ENCODE assay signal across 22 mouse cellular contexts in the genomic region with DNA sequence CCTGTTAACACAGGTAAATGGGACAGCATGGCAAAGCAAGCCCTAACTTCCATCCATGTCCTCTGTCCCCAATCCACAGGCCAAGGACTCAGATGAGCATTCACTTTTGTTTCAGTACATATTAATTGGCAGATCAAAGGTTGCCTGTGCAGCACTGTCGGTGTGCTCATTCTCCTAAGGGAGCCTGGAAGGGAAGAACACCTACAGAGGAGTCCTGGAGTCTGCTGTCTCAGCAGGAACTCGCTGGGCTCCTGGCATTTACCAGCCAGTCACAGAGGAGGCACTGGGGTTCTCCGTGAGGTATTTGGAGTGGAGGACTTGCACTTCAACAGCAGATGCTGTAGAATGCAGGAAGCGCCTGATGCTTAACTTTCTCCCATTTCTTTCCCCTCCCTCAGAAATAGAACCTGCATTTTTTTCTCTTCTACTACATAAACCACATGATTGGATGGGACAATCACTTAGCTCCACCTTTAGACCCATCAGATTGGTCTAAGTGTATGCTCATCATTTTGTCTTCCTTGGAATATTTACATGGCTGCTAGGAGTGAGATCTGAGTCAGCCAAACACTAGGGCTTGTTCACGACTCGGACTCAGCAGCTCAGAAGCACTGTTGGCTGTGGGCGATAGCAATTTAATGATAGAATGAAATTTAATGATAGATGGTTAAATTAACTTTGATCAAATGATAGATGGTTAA.
A peak's percentile ranks its signal among the peaks of the same experiment; 100 is the strongest.
DNase-seq lines count a peak whose midpoint lies in the region; ATAC-seq and TF ChIP-seq lines count a peak whose summit lies in the region.
"Had no signal": no experiment of that assay in that cellular context is flagged by ENCODE, and none has a peak within 500 bp of the region (broad histone marks: within the 10 kb centered on the region; RNA-seq: fewer than 3 reads in every experiment).

No protein-coding gene starts in this region.

- DNase-seq in cerebellum, adult 2 months: no peak
- peak; percentile 2 for DNase-seq in kidney, adult 11 months
- no peak for DNase-seq in right cerebral cortex, postnatal 25 days
- no peak for DNase-seq in heart, postnatal 10 days
- DNase-seq: adrenal gland, postnatal 25 days; cerebellum, adult 11-12 months; gastrocnemius, postnatal 10 days; heart, postnatal 14 days; layer of hippocampus, postnatal 36 days; lung, adult 2 months; lung, postnatal 14 days; spleen, adult 18-20 months had no signal

- peak overlapping the region; percentile 49 for H3K27ac ChIP-seq in cerebellum, adult 2 months (ENCODE audit: insufficient read depth, low read length)
- no peak overlapping the region for H3K27ac ChIP-seq in kidney, embryonic 14.5 days (ENCODE audit: low read depth, low read length)
- H3K27ac ChIP-seq: embryonic facial prominence, embryonic 15.5 days; limb, embryonic 13.5 days; liver, embryonic 12.5 days; midbrain, embryonic 13.5 days had no signal

- no peak for ATAC-seq in cerebellum, adult (ENCODE audit: insufficient number of reproducible peaks, low FRiP score, low TSS enrichment)
- ATAC-seq in kidney, embryonic 14.5 days (ENCODE audit: low FRiP score, low TSS enrichment): no peak
- ATAC-seq in megakaryocyte, adult 5-6 weeks (ENCODE audit: poor library complexity, severe bottlenecking): no peak
- ATAC-seq: forebrain, embryonic 14.5 days; liver, embryonic 12.5 days had no signal

- no peak for TF ChIP-seq CTCF in cerebellum, adult 2 months (IDR thresholded peaks at IDR 0.05; ENCODE audit: borderline replicate concordance, insufficient read depth, low read depth, low read length)

- TF ChIP-seq POLR2A in cerebellum, adult 2 months (IDR thresholded peaks at IDR 0.05; ENCODE audit: borderline replicate concordance, insufficient read depth, low read length): no peak

- no peaks in the 10 kb centered on the region for H3K27me3 ChIP-seq in cerebellum, adult 2 months (ENCODE audit: control insufficient read depth, insufficient read depth, low read length)
- H3K27me3 ChIP-seq in kidney, embryonic 14.5 days (ENCODE audit: control insufficient read depth, insufficient read depth, low read length): no peaks in the 10 kb centered on the region
- no peaks in the 10 kb centered on the region for H3K27me3 ChIP-seq in megakaryocyte, embryonic 14.5 days (replicated peaks)
- H3K27me3 ChIP-seq: embryonic facial prominence, embryonic 15.5 days; heart, embryonic 12.5 days; limb, embryonic 13.5 days; liver, embryonic 12.5 days; midbrain, embryonic 13.5 days had no signal

- H3K9ac ChIP-seq in kidney, embryonic 14.5 days (ENCODE audit: low read depth, low read length): no peak overlapping the region
- H3K9ac ChIP-seq: embryonic facial prominence, embryonic 15.5 days; heart, embryonic 12.5 days; limb, embryonic 13.5 days; liver, embryonic 12.5 days; midbrain, embryonic 13.5 days had no signal

- H3K4me1 ChIP-seq in cerebellum, adult 2 months (ENCODE audit: control insufficient read depth, insufficient read depth, low read length): peaks cover 65% of the 10 kb centered on the region
- H3K4me1 ChIP-seq in kidney, embryonic 14.5 days (ENCODE audit: control insufficient read depth, insufficient read depth, low read length): 0 out of 2 replicates have a peak, but pooled peaks cover 3% of the 10 kb centered on the region
- H3K4me1 ChIP-seq in megakaryocyte, embryonic 14.5 days: no peaks in the 10 kb centered on the region
- H3K4me1 ChIP-seq: embryonic facial prominence, embryonic 15.5 days; heart, embryonic 12.5 days; limb, embryonic 13.5 days; liver, embryonic 12.5 days had no signal

- intact Hi-C loops in heart, postnatal 10 days (cut with DNase I): no loop called here

- WGBS in cerebellum, adult 2 months: 51% methylated on average over 7 of the region's 7 CpGs
- 83% methylated on average over 7 of the region's 7 CpGs for WGBS in kidney, embryonic 14.5 days

- no peaks in the 10 kb centered on the region for H3K36me3 ChIP-seq in kidney, embryonic 14.5 days (ENCODE audit: control insufficient read depth, insufficient read depth, low read length)
- no peaks in the 10 kb centered on the region for H3K36me3 ChIP-seq in megakaryocyte, embryonic 14.5 days (replicated peaks; ENCODE audit: low read length)
- H3K36me3 ChIP-seq: embryonic facial prominence, embryonic 15.5 days; heart, embryonic 12.5 days; limb, embryonic 13.5 days; liver, embryonic 12.5 days; midbrain, embryonic 13.5 days had no signal

- H3K4me3 ChIP-seq in cerebellum, adult 2 months (replicated peaks; ENCODE audit: insufficient read depth, low read depth, low read length): no peak overlapping the region
- no peak overlapping the region for H3K4me3 ChIP-seq in kidney, embryonic 14.5 days (ENCODE audit: low read length)
- H3K4me3 ChIP-seq in megakaryocyte, embryonic 14.5 days (replicated peaks): peak overlapping the region; percentile 56
- H3K4me3 ChIP-seq: embryonic facial prominence, embryonic 15.5 days; heart, embryonic 12.5 days; limb, embryonic 13.5 days; liver, embryonic 12.5 days; midbrain, embryonic 13.5 days had no signal

- H3K9me3 ChIP-seq in kidney, embryonic 14.5 days (ENCODE audit: control insufficient read depth, low read length): no peaks in the 10 kb centered on the region
- peaks cover 32% of the 10 kb centered on the region for H3K9me3 ChIP-seq in megakaryocyte, embryonic 14.5 days
- H3K9me3 ChIP-seq: embryonic facial prominence, embryonic 15.5 days; heart, embryonic 12.5 days; limb, embryonic 13.5 days; liver, embryonic 12.5 days; midbrain, embryonic 13.5 days had no signal

- H3K4me2 ChIP-seq in kidney, embryonic 14.5 days (replicated peaks; ENCODE audit: low read depth, low read length): no peak overlapping the region
- H3K4me2 ChIP-seq: embryonic facial prominence, embryonic 15.5 days; heart, embryonic 12.5 days; limb, embryonic 13.5 days; liver, embryonic 12.5 days; midbrain, embryonic 13.5 days had no signal
